Mouse (Mus musculus): ENCODE measurements around the gene Vps33a. TPM values are rescaled to one million over a fixed set of nuclear protein-coding genes. Genes with fewer than 3 reads are reported as not detected.
A peak's percentile ranks its signal among the peaks of the same experiment; 100 is the strongest.

The Vps33a gene
- polyA plus RNA-seq, 1 experiment from 2014 or later: 30.9 TPM

GRCm38 (mm10) chr5:123508921-123509320 is 63.9 kb downstream of the Vps33a start:
- ATAC-seq (no peak), DNase-seq (ENCODE audit: low read depth, low spot score) (no peak)
- in situ Hi-C loops (cut with MboI; ENCODE audit: low pct_unique_long_range_greater_than_20kb): no loop called here
- CTCF ChIA-PET: interaction anchor here (1.3 kb wide), 2 partner anchors 9 to 12 kb away, joined by 3 to 5 read pairs; no protein-coding TSS in a partner anchor
- TF ChIP-seq CTCF (IDR thresholded peaks at IDR 0.05): no peak
- POLR2A ChIA-PET: no interaction called here
- H3K27me3 ChIP-seq: peaks cover 9% of the 10 kb centered on the region

- POLR2A ChIA-PET: no interaction called here
- in situ Hi-C loops (cut with MboI; ENCODE audit: low pct_unique_long_range_greater_than_20kb): no loop called here
- H3K27me3 ChIP-seq: peaks cover 9% of the 10 kb centered on the region
- TF ChIP-seq CTCF (IDR thresholded peaks at IDR 0.05): no peak
- CTCF ChIA-PET: interaction anchor here (1.2 to 1.3 kb wide), 2 partner anchors 8 to 13 kb away, joined by 3 to 5 read pairs; no protein-coding TSS in a partner anchor
- DNase-seq (ENCODE audit: low read depth, low spot score): no peak
- ATAC-seq: peak; percentile 49
These were observed 64.7 kb downstream of the Vps33a start for GRCm38 (mm10) chr5:123507936-123508723.

GRCm38 (mm10) chr5:123501973-123502372 is 70.9 kb downstream of the Vps33a start:
- DNase-seq (ENCODE audit: low read depth, low spot score): no peak
- ChIA-PET CTCF (no interaction called here), POLR2A (no interaction called here)
- peaks cover 11% of the 10 kb centered on the region for H3K27me3 ChIP-seq
- no peak for TF ChIP-seq CTCF (IDR thresholded peaks at IDR 0.05)
- no peak for ATAC-seq
- in situ Hi-C loops (cut with MboI; ENCODE audit: low pct_unique_long_range_greater_than_20kb): no loop called here

GRCm38 (mm10) chr5:123499717-123500116 is 73.1 kb downstream of the Vps33a start:
- POLR2A ChIA-PET: interaction anchor here (0.7 kb wide), 1 partner anchor 53 kb away, joined by 3 read pairs; no protein-coding TSS in a partner anchor
- in situ Hi-C loops (cut with MboI; ENCODE audit: low pct_unique_long_range_greater_than_20kb): loop anchor here (5.0 to 10.0 kb wide), 2 partner anchors 57 to 215 kb away; no protein-coding TSS in a partner anchor
- TF ChIP-seq CTCF (IDR thresholded peaks at IDR 0.05): no peak
- CTCF ChIA-PET: interaction anchor here (0.7 to 3.4 kb wide), 9 partner anchors 14 to 122 kb away, joined by 3 to 17 read pairs (median 5); no protein-coding TSS in a partner anchor
- H3K27me3 ChIP-seq: peaks cover 4% of the 10 kb centered on the region
- DNase-seq (ENCODE audit: low read depth, low spot score) (no peak), ATAC-seq (peak; percentile 19)

GRCm38 (mm10) chr5:123489935-123490334 is 82.9 kb downstream of the Vps33a start:
- POLR2A ChIA-PET: no interaction called here
- TF ChIP-seq CTCF (IDR thresholded peaks at IDR 0.05): no peak
- CTCF ChIA-PET: no interaction called here
- H3K27me3 ChIP-seq: peaks cover 38% of the 10 kb centered on the region
- in situ Hi-C loops (cut with MboI; ENCODE audit: low pct_unique_long_range_greater_than_20kb): loop anchor here (10.0 kb wide), 1 partner anchor 205 kb away; no protein-coding TSS in a partner anchor
- ATAC-seq (no peak), DNase-seq (ENCODE audit: low read depth, low spot score) (no peak)

GRCm38 (mm10) chr5:123489112-123489785 is 83.6 kb downstream of the Vps33a start, which contains the start of the genes Lrrc43 and Il31:
TSS of gene Lrrc43 (plus strand) at chr5:123489305.
TSS of gene Il31 (minus strand) at chr5:123489489.
- in situ Hi-C loops (cut with MboI; ENCODE audit: low pct_unique_long_range_greater_than_20kb): no loop called here
- no peak for ATAC-seq
- CTCF ChIA-PET: interaction anchor here (0.8 kb wide), 1 partner anchor 10 kb away, joined by 3 read pairs; no protein-coding TSS in a partner anchor
- TF ChIP-seq CTCF (IDR thresholded peaks at IDR 0.05): no peak
- POLR2A ChIA-PET: interaction anchor here (0.7 kb wide), 1 partner anchor 97 kb away, joined by 5 read pairs; no protein-coding TSS in a partner anchor
- peaks cover 40% of the 10 kb centered on the region for H3K27me3 ChIP-seq
- no peak for DNase-seq (ENCODE audit: low read depth, low spot score)

- ChIA-PET CTCF (no interaction called here), POLR2A (no interaction called here)
- ATAC-seq: no peak
- in situ Hi-C loops (cut with MboI; ENCODE audit: low pct_unique_long_range_greater_than_20kb): no loop called here
- no peak for DNase-seq (ENCODE audit: low read depth, low spot score)
- H3K27me3 ChIP-seq: peaks cover 45% of the 10 kb centered on the region
- no peak for TF ChIP-seq CTCF (IDR thresholded peaks at IDR 0.05)
These were observed 85.0 kb downstream of the Vps33a start for GRCm38 (mm10) chr5:123487659-123488395.

Other genes starting within 250 kb of the Vps33a start
- 19.3 TPM for gene Bcl7a, start 229.2 kb downstream of the Vps33a start, polyA plus RNA-seq (2021)
- 20.1 TPM for gene Mlxip, start 178.2 kb downstream of the Vps33a start, polyA plus RNA-seq (2021)
- not detected for gene Lrrc43, start 83.7 kb downstream of the Vps33a start, polyA plus RNA-seq (2021)
- gene Il31, start 83.5 kb downstream of the Vps33a start, polyA plus RNA-seq (2021): not detected
- 0.22 TPM for gene B3gnt4, start 62.6 kb downstream of the Vps33a start, polyA plus RNA-seq (2021)
- 58.4 TPM for gene Diablo, start 48.9 kb downstream of the Vps33a start, polyA plus RNA-seq (2021)
- 0.37 TPM for gene Gm49027, start 47.5 kb downstream of the Vps33a start, polyA plus RNA-seq (2021)
- 51.3 TPM for gene Clip1, start 111.6 kb upstream of the Vps33a start, polyA plus RNA-seq (2021)
- gene Zcchc8, start 148.1 kb upstream of the Vps33a start, polyA plus RNA-seq (2021): 75.4 TPM
- gene Rsrc2, start 176.4 kb upstream of the Vps33a start, polyA plus RNA-seq (2021): 138 TPM
- gene Kntc1, start 176.7 kb upstream of the Vps33a start, polyA plus RNA-seq (2021): 25.5 TPM